Mouse (Mus musculus): ENCODE data around the gene Fam196b.

Fam196b gene

GRCm38 (mm10) chr11:34332344-34333031, 17.9 kb downstream of the Fam196b start:
- no peak for DNase-seq (ENCODE audit: low read depth, low spot score)

- no peak for DNase-seq (ENCODE audit: low read depth, low spot score)
Measured at GRCm38 (mm10) chr11:34337907-34338306, 23.3 kb downstream of the Fam196b start.

- DNase-seq (ENCODE audit: low read depth, low spot score): no peak
Measured at GRCm38 (mm10) chr11:34339693-34340092, 25.1 kb downstream of the Fam196b start.

- no peak for DNase-seq (ENCODE audit: low read depth, low spot score)
Measured at GRCm38 (mm10) chr11:34343742-34344307, 29.2 kb downstream of the Fam196b start.

GRCm38 (mm10) chr11:34344310-34344709, 29.7 kb downstream of the Fam196b start:
- no peak for DNase-seq (ENCODE audit: low read depth, low spot score)

- no peak for DNase-seq (ENCODE audit: low read depth, low spot score)
Measured at GRCm38 (mm10) chr11:34348287-34348918, 33.8 kb downstream of the Fam196b start.

GRCm38 (mm10) chr11:34349453-34350056, 34.9 kb downstream of the Fam196b start:
- no peak for DNase-seq (ENCODE audit: low read depth, low spot score)

GRCm38 (mm10) chr11:34355406-34355805, 40.8 kb downstream of the Fam196b start:
- no peak for DNase-seq (ENCODE audit: low read depth, low spot score)

GRCm38 (mm10) chr11:34356109-34356508, 41.5 kb downstream of the Fam196b start:
- no peak for DNase-seq (ENCODE audit: low read depth, low spot score)

GRCm38 (mm10) chr11:34372224-34372623, 57.6 kb downstream of the Fam196b start:
- no peak for DNase-seq (ENCODE audit: low read depth, low spot score)

- no peak for DNase-seq (ENCODE audit: low read depth, low spot score)
Measured at GRCm38 (mm10) chr11:34375557-34375956, 60.9 kb downstream of the Fam196b start.

- no peak for DNase-seq (ENCODE audit: low read depth, low spot score)
Measured at GRCm38 (mm10) chr11:34377649-34378048, 63.0 kb downstream of the Fam196b start.

GRCm38 (mm10) chr11:34383501-34383900, 68.9 kb downstream of the Fam196b start:
- no peak for DNase-seq (ENCODE audit: low read depth, low spot score)

- DNase-seq (ENCODE audit: low read depth, low spot score): no peak
Measured at GRCm38 (mm10) chr11:34384178-34384577, 69.6 kb downstream of the Fam196b start.

- no peak for DNase-seq (ENCODE audit: low read depth, low spot score)
Measured at GRCm38 (mm10) chr11:34385001-34385688, 70.5 kb downstream of the Fam196b start.

- DNase-seq (ENCODE audit: low read depth, low spot score): no peak
Measured at GRCm38 (mm10) chr11:34389261-34390116, 74.9 kb downstream of the Fam196b start.

- no peak for DNase-seq (ENCODE audit: low read depth, low spot score)
Measured at GRCm38 (mm10) chr11:34392105-34392504, 77.5 kb downstream of the Fam196b start.

- DNase-seq (ENCODE audit: low read depth, low spot score): no peak
Measured at GRCm38 (mm10) chr11:34395802-34396201, 81.2 kb downstream of the Fam196b start.

- no peak for DNase-seq (ENCODE audit: low read depth, low spot score)
Measured at GRCm38 (mm10) chr11:34397661-34398060, 83.0 kb downstream of the Fam196b start.

GRCm38 (mm10) chr11:34398555-34398954, 83.9 kb downstream of the Fam196b start:
- DNase-seq (ENCODE audit: low read depth, low spot score): no peak

GRCm38 (mm10) chr11:34401343-34401742, 86.7 kb downstream of the Fam196b start:
- no peak for DNase-seq (ENCODE audit: low read depth, low spot score)

Measured in retina, adult 2 months (tissue).